Mouse (Mus musculus) ES-Bruce4 (cell line): Measurements from ENCODE around the gene Cant1.

Experiments
- CTCF ChIP-seq: IDR thresholded peaks from one replicate; pipeline ENCODE4 v1.8.1; 2011; ENCODE audit warnings: low read depth, low read length
- EP300 ChIP-seq: IDR thresholded peaks from 2 replicates; pipeline ENCODE4 v1.6.1; 2011; ENCODE audit warnings: low read depth, low read length; ENCODE audit not compliant: insufficient read depth
- POLR2A ChIP-seq: IDR thresholded peaks from one replicate; pipeline ENCODE4 v1.8.1; 2011; ENCODE audit warnings: low read length; ENCODE audit not compliant: insufficient read depth

DNA sequence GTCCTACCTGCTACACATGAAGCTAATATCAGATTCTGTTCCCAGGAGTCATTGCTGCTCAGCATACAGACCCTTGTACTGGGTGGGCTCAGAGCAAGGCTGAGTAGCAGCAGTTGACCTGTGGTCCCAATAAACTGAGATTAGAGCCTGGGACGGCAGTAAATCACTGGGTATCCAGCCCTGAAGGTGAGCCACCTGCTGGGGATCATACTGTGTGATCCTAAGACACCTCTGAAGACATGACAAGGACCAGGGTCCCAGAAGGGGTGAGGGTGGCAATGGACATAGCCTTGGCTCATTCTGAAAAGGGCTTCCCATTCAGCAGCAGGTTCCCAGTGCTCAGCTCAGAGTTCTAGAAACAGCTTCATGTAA lies 8.8 kb downstream of the Cant1 start:
- TF ChIP-seq POLR2A (no peak), CTCF (no peak), EP300 (no peak)
